Mouse (Mus musculus): Measurements from ENCODE around the gene Slc41a2.

Slc41a2 gene

DNA sequence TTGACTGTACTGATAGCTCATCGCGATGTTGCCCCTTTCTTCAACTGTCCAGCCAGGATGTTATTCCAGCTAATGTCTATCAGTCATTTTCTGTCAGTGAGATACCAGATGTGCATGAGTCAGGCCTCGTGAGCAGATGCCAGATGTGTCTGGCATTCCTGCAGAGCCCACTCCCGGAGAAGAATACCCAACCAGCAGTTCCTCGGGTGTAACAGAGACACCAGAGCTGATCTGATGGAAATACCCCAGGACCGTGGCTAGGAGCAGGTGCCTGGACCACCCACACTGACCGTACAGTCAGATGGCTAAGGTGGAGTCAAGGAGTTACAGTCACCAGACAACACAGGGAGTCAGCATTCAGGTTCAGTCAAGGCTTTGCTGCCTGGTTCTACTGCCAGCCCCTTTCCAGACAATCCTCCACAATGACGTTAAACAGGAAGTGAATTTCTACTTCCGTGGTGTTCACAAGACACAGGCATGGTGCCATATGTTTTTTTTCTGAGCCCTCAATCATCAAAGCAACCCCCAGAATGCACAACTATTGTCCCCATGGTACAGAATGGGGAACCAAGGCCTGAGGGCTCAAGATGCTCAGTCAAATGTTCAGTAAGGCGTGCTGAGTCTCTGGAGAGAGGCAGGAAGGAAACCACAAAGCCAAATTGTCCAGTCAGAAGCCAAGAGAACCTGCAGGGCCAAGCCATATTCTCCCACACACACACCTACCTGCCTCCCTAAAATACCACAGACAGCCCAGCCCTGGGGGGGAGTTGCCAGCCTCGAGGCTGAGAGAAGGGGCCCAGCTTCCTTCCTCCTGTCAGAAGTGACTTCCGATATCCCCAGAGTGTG, 153.8 kb downstream of the Slc41a2 start:
- DNase-seq (ENCODE audit: low read depth) = no peak

DNA sequence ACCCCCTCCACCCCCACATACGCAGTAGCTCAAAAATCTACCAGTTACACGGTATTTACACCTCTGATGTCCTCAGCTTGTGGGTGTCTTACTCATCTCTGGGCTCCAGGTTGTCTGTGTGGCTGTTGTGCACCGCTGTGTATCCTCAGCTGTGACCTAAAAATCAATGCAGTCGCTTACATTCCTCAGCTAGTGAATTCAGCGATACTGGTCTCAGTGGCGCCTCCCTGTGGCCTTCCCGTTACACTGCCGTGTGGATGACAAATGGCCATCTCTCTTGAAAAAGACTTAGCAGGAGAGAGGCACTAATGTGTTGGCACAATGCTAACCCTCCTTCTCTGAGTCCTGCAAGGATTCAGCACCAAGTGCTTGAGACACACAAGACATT, 155.1 kb downstream of the Slc41a2 start:
- no peak for DNase-seq (ENCODE audit: low read depth)

DNA sequence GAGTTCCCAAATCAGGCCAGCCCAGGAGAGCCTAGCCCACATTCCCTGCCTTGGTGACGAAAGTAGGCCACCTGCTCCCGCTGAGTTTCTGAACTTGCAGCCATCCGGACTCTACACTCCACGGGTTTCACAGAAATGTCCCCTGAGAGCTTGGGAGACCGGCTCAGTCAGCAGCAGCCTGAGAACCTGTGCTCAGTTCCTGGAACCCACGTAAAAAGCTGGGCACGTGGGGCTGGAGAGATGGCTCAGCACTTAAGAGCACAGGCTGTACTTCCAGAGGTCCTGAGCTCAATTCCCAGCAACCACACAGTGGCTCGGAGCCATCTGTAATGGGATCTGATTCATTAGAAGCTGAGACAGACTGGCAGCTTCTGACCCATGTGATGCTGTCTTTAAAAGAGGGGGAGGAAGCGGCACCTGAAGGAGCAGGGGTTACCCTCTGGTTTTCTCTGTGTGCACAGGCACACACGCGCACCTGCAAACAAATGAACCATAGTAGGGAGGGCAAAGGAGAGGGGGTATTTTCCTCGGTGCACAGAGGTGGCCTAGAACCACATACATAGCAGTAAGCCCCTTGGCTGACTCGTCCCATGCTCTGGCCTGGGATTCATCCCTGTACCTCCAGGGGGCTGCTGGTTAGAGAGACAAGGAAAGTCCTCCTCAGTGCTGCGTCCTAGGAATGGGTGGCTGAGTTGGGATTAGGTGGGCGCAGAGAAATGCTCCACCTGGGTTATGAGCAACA, 155.7 kb downstream of the Slc41a2 start:
- peak; percentile 73 for DNase-seq (ENCODE audit: low read depth)

All from fibroblast of lung, adult 2 months (primary cell).